Mouse (Mus musculus): Measurements from ENCODE around the gene Shank2. TPM values are rescaled to one million over a fixed set of nuclear protein-coding genes. Genes with fewer than 3 reads are reported as not detected.

Shank2 gene
- polyA plus RNA-seq, 1 experiment = 2.0 TPM

- WGBS = 70% methylated on average over 4 of the region's 4 CpGs
- Histone ChIP-seq H3K27ac (ENCODE audit: control insufficient read depth, insufficient read depth, low read depth, low read length, poor library complexity) (no peak overlapping the region), H3K4me1 (ENCODE audit: control insufficient read depth, insufficient read depth, low read length) (no peaks in the 10 kb centered on the region), H3K4me3 (replicated peaks; ENCODE audit: control insufficient read depth, low read depth, low read length) (no peak overlapping the region)
- TF ChIP-seq POLR2A (IDR thresholded peaks at IDR 0.05; ENCODE audit: borderline replicate concordance, control insufficient read depth, low read depth, low read length) = no peak
- TF ChIP-seq CTCF (IDR thresholded peaks at IDR 0.05; ENCODE audit: control insufficient read depth, insufficient read depth, low read length) = no peak
Observed at GRCm38 (mm10) chr7:144189446-144189845, 187.7 kb downstream of the Shank2 start.

DNA sequence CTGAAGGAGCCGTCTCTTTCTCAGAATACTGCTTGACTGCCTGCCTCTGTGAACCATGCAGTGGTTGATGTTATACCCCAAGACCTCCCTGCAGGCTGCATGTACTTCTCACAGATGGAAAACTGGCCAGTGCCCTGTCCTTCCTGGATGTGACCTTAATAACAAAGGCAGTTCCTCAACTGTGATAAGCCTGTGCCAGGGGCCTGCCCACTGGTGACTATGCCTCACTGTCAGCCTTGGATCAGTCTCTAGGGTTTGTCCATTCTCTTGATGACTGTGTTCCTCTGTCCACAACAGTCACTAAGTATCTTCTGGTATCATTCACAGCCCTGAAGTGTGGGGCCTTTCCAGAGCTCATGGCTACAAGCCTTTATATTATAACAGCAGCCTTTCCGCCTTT, 196.8 kb downstream of the Shank2 start:
- H3K27ac ChIP-seq (ENCODE audit: control insufficient read depth, insufficient read depth, low read depth, low read length, poor library complexity) = no peak overlapping the region
- TF ChIP-seq POLR2A (IDR thresholded peaks at IDR 0.05; ENCODE audit: borderline replicate concordance, control insufficient read depth, low read depth, low read length) (no peak), CTCF (IDR thresholded peaks at IDR 0.05; ENCODE audit: control insufficient read depth, insufficient read depth, low read length) (no peak)
- H3K4me1 ChIP-seq (ENCODE audit: control insufficient read depth, insufficient read depth, low read length) = no peaks in the 10 kb centered on the region
- WGBS = 76% methylated on average over 2 of the region's 2 CpGs
- no peak overlapping the region for H3K4me3 ChIP-seq (replicated peaks; ENCODE audit: control insufficient read depth, low read depth, low read length)

GRCm38 (mm10) chr7:144202017-144202682, 200.4 kb downstream of the Shank2 start:
- WGBS = 68% methylated on average over 7 of the region's 7 CpGs
- Histone ChIP-seq H3K27ac (ENCODE audit: control insufficient read depth, insufficient read depth, low read depth, low read length, poor library complexity) (no peak overlapping the region), H3K4me3 (replicated peaks; ENCODE audit: control insufficient read depth, low read depth, low read length) (no peak overlapping the region), H3K4me1 (ENCODE audit: control insufficient read depth, insufficient read depth, low read length) (no peaks in the 10 kb centered on the region)
- no peak for TF ChIP-seq POLR2A (IDR thresholded peaks at IDR 0.05; ENCODE audit: borderline replicate concordance, control insufficient read depth, low read depth, low read length)
- no peak for TF ChIP-seq CTCF (IDR thresholded peaks at IDR 0.05; ENCODE audit: control insufficient read depth, insufficient read depth, low read length)

DNA sequence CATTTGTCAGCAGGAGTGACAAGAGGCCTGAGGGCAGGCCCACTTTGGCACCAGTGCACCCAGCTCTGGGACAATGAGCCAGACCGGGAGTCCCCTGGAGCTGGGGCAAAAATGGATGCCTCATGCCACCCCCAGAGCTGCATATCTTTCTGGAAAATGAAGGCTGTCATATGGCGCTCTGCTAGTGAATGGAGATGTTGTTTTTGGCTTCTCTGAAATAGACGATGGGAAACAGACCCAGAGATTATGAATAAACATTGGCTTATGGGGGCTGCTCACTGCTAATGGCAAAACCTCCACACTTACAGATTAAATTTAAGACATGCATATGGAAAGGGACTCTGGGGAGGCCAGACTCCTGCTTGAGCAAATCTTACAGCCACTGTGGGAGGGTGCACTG, 202.6 kb downstream of the Shank2 start:
- Histone ChIP-seq H3K4me1 (ENCODE audit: control insufficient read depth, insufficient read depth, low read length) (no peaks in the 10 kb centered on the region), H3K27ac (ENCODE audit: control insufficient read depth, insufficient read depth, low read depth, low read length, poor library complexity) (no peak overlapping the region), H3K4me3 (replicated peaks; ENCODE audit: control insufficient read depth, low read depth, low read length) (no peak overlapping the region)
- TF ChIP-seq CTCF (IDR thresholded peaks at IDR 0.05; ENCODE audit: control insufficient read depth, insufficient read depth, low read length) (no peak), POLR2A (IDR thresholded peaks at IDR 0.05; ENCODE audit: borderline replicate concordance, control insufficient read depth, low read depth, low read length) (no peak)
- 81% methylated on average over 3 of the region's 3 CpGs for WGBS

DNA sequence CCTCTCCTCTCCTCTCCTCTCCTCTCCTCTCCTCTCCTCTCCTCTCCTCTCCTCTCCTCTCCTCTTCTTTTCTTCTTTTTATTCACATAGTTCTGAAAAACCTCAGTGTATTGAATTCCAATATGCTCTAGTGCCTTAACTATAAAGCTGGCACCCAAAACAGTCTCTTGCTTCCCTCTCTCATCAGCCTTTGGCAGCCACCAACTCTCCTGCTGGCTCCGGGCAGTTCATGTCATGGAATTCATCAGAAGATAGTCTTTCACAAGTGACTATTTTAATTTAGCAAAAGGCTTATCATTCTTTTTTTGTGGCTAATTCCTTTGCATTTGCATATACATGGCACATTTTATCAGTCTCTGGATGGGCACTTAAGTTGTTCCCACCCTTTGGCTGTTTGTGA, 203.4 kb downstream of the Shank2 start:
- Histone ChIP-seq H3K4me1 (ENCODE audit: control insufficient read depth, insufficient read depth, low read length) (no peaks in the 10 kb centered on the region), H3K4me3 (replicated peaks; ENCODE audit: control insufficient read depth, low read depth, low read length) (no peak overlapping the region), H3K27ac (ENCODE audit: control insufficient read depth, insufficient read depth, low read depth, low read length, poor library complexity) (no peak overlapping the region)
- WGBS = 78% methylated on average over 1 of the region's 1 CpGs
- TF ChIP-seq POLR2A (IDR thresholded peaks at IDR 0.05; ENCODE audit: borderline replicate concordance, control insufficient read depth, low read depth, low read length) (no peak), CTCF (IDR thresholded peaks at IDR 0.05; ENCODE audit: control insufficient read depth, insufficient read depth, low read length) (no peak)

DNA sequence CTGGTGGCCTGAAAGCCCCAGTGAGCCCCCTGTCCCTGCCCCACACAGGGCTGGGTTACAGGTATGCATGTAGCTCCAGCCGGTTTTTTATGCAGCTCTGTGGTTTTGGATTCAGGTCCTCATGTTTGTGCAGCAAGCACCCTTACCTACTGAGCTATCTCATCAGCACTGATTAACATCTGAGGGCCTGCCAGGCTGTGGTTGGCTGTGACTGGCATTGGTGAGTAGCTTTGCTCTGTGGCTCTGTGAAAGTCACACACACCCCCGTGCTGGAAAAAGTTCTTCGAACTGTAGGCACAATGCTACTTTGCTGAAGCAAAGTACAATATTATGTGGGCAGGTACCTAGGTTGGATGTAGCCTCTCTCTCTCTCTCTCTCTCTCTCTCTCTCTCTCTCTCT, 204.1 kb downstream of the Shank2 start:
- Histone ChIP-seq H3K4me1 (ENCODE audit: control insufficient read depth, insufficient read depth, low read length) (no peaks in the 10 kb centered on the region), H3K27ac (ENCODE audit: control insufficient read depth, insufficient read depth, low read depth, low read length, poor library complexity) (no peak overlapping the region), H3K4me3 (replicated peaks; ENCODE audit: control insufficient read depth, low read depth, low read length) (no peak overlapping the region)
- TF ChIP-seq POLR2A (IDR thresholded peaks at IDR 0.05; ENCODE audit: borderline replicate concordance, control insufficient read depth, low read depth, low read length) (no peak), CTCF (IDR thresholded peaks at IDR 0.05; ENCODE audit: control insufficient read depth, insufficient read depth, low read length) (no peak)
- 75% methylated on average over 3 of the region's 3 CpGs for WGBS

DNA sequence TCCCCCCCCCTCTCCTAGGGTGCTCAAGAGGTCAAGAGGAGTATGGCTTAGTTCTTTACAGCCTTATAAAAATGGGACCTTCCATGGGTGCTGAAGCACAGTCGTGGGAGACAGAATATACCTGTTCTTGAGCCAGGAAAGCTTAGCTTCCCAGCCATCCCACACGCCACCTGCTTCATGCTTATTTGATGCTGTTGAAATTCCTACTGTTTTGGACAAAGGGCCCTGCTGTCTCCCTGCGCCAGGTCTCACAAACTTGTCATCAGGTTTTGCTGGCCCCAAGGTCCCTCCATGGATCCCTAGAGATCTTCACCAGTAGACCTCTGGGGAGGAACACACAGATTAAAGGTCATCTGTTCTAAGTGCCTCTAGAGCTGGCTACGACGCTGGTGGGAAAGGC, 204.5 kb downstream of the Shank2 start:
- 73% methylated on average over 5 of the region's 5 CpGs for WGBS
- no peak for TF ChIP-seq POLR2A (IDR thresholded peaks at IDR 0.05; ENCODE audit: borderline replicate concordance, control insufficient read depth, low read depth, low read length)
- TF ChIP-seq CTCF (IDR thresholded peaks at IDR 0.05; ENCODE audit: control insufficient read depth, insufficient read depth, low read length) = no peak

GRCm38 (mm10) chr7:144207100-144207499, 205.4 kb downstream of the Shank2 start:
- Histone ChIP-seq H3K4me1 (ENCODE audit: control insufficient read depth, insufficient read depth, low read length) (no peaks in the 10 kb centered on the region), H3K4me3 (replicated peaks; ENCODE audit: control insufficient read depth, low read depth, low read length) (no peak overlapping the region), H3K27ac (ENCODE audit: control insufficient read depth, insufficient read depth, low read depth, low read length, poor library complexity) (no peak overlapping the region)
- 67% methylated on average over 6 of the region's 6 CpGs for WGBS
- TF ChIP-seq CTCF (IDR thresholded peaks at IDR 0.05; ENCODE audit: control insufficient read depth, insufficient read depth, low read length) (no peak), POLR2A (IDR thresholded peaks at IDR 0.05; ENCODE audit: borderline replicate concordance, control insufficient read depth, low read depth, low read length) (no peak)

More for the DNA sequence above, 204.5 kb downstream of the Shank2 start:
- Histone ChIP-seq H3K4me1 (ENCODE audit: control insufficient read depth, insufficient read depth, low read length) (no peaks in the 10 kb centered on the region), H3K27ac (ENCODE audit: control insufficient read depth, insufficient read depth, low read depth, low read length, poor library complexity) (no peak overlapping the region), H3K4me3 (replicated peaks; ENCODE audit: control insufficient read depth, low read depth, low read length) (no peak overlapping the region)

- no peaks in the 10 kb centered on the region for H3K4me1 ChIP-seq (ENCODE audit: control insufficient read depth, insufficient read depth, low read length)
- TF ChIP-seq CTCF (IDR thresholded peaks at IDR 0.05; ENCODE audit: control insufficient read depth, insufficient read depth, low read length) (no peak), POLR2A (IDR thresholded peaks at IDR 0.05; ENCODE audit: borderline replicate concordance, control insufficient read depth, low read depth, low read length) (no peak)
- 35% methylated on average over 7 of the region's 7 CpGs for WGBS
Observed at GRCm38 (mm10) chr7:144207849-144208248, 206.1 kb downstream of the Shank2 start.

More at GRCm38 (mm10) chr7:144207849-144208248, 206.1 kb downstream of the Shank2 start:
- Histone ChIP-seq H3K27ac (ENCODE audit: control insufficient read depth, insufficient read depth, low read depth, low read length, poor library complexity) (no peak overlapping the region), H3K4me3 (replicated peaks; ENCODE audit: control insufficient read depth, low read depth, low read length) (no peak overlapping the region)

Measured in bone marrow, adult 2 months (tissue).